Mouse (Mus musculus) brain, embryonic 18.5 days (tissue): ENCODE data around the gene Gm14139.
"Not testable (repeated sequence)": the region's sequence is repeated elsewhere in the genome, so short reads cannot be mapped to it uniquely, and the experiment has no call there.

ENCODE experiments used
- DNase-seq: peaks from one replicate; pipeline ENCODE4 v3.0.0-alpha.2; 2012; ENCODE audit warnings: low read depth, low spot score

Gene Gm14139

DNA sequence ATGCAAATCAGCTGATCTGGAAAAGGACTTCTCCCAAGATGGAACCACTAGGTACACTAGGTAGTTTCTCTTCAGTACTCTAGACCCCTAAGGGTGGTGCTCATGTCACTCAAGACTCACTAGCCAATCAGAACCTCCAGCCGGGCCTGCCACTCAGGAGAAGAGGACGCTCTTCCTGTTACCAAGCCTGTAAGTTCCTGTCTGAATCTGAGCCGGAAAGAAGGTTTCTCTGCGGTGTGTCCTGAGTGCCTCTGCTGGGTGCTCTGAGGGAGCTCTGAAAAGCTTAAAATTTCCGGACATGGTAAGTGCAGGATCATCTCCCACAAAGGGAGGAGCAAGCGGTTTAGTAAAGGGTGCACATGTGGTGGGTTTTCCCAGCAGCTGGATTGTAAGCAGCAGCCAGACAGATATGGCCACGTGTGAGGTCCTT, at the start of gene Gm14139:
Gm14139 (plus strand) TSS at position 186 of the 430 bp plus-strand sequence.
- not testable (repeated sequence) for DNase-seq

DNA sequence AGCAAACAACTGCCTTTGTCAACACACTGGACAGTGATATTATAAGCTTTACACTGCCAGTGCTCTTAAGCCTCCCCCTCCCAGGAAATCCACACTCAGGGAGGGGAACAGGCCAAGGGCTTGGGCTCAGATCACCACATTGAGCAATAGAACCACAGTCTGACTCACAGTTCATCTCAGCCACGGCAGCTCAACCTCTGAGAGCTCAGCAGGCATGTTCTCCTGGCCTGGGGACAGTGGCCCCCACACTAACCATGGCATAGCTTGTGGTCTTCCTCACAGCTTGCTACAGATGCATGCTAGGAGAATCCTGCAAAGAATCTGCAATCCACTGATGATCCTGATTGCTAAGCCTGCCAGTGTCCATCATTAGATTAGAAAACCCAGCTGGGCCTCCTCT, 49.6 kb upstream of the Gm14139 start:
- DNase-seq: not testable (repeated sequence)

DNA sequence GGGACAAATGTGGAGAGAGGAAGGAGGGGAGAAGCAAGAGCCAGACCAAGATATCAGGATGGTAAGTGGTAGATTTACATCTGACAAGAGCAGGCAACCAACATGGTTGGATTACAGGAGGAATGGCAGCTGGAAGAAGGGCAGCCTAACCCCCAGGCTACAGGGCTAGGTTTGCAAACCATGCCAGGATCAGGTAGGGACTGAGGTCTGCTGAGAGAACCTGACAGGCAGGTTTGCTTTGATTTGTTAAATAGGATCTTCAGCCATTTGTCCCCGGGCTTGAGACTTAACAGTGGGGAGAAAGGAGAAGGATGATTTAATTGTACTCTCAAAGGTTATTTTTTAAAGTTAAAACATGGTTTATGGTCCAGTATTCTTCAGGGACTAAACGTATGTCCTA, 48.8 kb upstream of the Gm14139 start:
- no peak for DNase-seq

DNA sequence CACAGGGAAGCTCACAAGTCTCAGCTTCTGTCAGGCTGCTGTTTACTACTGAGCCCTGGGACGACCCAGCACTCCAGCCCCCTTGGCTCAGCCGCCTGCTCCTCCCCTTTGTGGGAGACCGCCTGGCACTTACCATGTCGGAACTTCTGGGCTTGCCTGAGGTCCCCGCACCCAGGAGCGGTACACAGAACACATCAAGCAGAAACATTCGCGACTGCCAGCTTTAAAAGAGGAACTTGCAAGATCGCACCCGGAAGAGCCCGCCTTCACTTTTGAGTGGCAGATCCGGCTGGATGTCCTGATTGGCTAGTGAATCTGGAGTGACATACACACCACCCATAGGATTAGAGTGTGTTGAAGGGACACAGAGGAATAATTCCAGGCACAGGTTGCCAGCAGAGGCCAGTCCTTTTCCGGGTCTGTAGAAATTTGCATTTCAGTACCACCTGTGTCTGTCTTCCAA, 45.1 kb upstream of the Gm14139 start, which contains the start of gene Zfp120:
Zfp120 (minus strand) TSS at position 274 of the 463 bp plus-strand sequence.
- DNase-seq: peak; percentile 88

DNA sequence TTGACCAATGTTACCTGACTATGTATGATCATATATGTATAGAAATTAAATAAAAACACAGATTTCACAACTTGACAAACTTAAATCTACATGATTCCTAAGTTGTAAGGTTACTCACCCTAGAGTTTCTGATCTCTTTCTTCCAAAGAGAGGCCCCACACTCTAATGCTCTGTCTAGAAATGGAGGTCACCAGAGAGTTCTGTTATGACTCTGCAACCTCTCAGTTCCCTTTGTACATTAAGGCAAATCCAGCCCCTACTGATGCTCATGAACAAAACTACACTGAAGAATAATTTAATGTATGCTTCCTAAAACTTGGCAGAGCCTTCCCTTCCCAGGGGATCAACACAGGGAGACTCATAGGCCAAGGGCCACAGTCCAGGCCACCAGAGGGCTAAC, 14.9 kb upstream of the Gm14139 start:
- no peak for DNase-seq

DNA sequence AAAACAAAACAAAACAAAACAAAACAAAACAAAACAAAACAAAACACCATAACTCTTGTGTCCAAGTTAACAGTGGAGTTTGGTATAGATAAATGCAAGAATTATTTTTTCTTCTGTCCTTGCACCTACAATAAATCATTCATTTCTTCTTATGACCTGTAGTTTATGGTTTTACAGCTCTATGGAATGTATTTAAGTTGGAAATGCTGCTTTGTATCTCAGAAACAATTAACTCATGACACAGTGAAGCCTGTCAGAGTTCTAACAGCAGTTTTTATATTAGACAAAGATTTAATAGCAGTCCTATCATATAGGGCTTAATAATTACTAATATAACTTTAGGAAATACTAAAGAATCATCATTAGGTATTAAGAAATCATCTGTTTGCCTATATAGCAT, 7.7 kb upstream of the Gm14139 start:
- no peak for DNase-seq

GRCm38 (mm10) chr2:150179579-150179978, 2.0 kb upstream of the Gm14139 start, which contains the start of gene Gm10770:
TSS of gene Gm10770 (minus strand) at chr2:150179679.
- DNase-seq: not testable (repeated sequence)

DNA sequence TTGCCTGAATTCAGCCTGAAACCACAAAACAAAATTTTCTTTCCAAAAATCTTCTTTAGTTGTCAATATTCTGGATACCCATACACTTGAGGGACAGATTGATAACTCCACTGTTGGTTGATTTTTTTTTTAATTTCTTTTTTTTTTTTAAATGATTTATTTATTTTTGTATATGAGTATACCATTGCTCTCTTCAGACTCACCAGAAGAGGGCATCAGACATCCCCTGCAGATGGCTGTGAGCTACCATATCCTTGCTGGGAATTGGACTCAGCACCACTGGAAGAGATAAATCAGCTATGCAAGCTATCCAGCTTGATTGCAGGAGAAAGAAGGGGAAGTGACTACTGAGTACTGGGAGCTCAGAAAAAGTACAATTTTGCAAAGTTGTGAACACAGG, 509 bp upstream of the Gm14139 start:
- DNase-seq: not testable (repeated sequence)

GRCm38 (mm10) chr2:150217600-150218362, 36.2 kb downstream of the Gm14139 start, which contains the start of gene Zfp937:
TSS of gene Zfp937 (plus strand) at chr2:150218073.
- peak; percentile 14 for DNase-seq

- DNase-seq: not testable (repeated sequence)
Observed at GRCm38 (mm10) chr2:150218363-150218725, 36.8 kb downstream of the Gm14139 start.

DNA sequence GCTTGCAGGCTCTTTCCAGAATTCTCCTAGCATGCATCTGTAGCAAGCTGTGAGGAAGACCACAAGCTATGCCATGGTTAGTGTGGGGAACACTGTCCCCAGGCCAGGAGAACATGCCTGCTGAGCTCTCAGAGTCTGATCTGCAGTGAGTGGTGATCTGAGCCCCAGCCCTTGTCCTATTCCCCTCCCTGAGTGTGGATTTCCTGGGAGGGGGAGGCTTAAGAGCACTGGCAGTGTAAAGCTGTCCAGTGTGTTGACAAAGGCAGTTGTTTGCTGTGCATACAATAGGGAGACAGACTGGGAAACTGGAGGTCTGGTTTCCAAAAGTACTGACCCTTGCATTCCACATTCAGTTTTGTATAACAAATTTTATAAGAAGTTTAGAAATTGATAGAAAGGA, 41.7 kb downstream of the Gm14139 start:
- DNase-seq: not testable (repeated sequence)
